Mouse (Mus musculus) liver, adult (tissue): ENCODE measurements around the gene Zfand3.

Source experiments
- GATA4 ChIP-seq: IDR thresholded peaks from 2 replicates; pipeline ENCODE4 v1.6.1; 2014; ENCODE audit warnings: mild to moderate bottlenecking, low read length; ENCODE audit not compliant: insufficient replicate concordance

Gene Zfand3

GRCm38 (mm10) chr17:30026617-30027016 lies 22.1 kb downstream of the Zfand3 start:
- TF ChIP-seq GATA4 = no peak

DNA sequence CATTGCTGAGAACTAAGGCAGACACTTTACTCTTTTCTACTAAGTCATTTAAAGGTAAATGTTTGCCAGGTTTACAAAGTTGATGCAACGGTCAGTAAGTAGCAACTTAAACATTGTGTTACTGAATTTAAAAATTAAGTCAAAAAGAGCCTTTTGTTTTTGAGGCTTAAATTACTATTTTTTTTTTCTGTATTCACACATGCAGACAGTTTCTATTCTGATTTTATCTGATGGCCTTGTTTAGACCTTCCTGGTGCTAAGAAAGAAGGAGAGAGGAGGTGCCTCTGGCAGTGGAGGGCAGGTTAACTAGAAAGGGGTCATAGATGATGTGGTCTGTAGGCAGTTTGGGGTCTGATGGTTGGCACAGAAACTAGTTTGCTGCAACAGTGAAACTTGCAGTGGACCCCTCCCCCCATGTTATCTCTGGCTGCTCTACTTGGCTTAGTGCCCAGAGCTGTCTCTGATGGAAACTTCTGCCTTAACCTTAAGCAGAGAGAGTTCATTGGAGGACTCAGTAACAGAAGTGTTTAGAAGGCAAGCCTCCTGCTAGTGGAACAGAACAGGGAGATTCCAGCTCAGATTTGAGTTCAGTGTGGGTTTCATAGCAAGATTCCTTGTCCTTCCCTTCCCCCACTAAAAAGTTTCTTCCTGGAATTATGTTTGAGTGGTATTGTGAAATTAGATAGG lies 23.0 kb downstream of the Zfand3 start:
- peak; percentile 97 for TF ChIP-seq GATA4

DNA sequence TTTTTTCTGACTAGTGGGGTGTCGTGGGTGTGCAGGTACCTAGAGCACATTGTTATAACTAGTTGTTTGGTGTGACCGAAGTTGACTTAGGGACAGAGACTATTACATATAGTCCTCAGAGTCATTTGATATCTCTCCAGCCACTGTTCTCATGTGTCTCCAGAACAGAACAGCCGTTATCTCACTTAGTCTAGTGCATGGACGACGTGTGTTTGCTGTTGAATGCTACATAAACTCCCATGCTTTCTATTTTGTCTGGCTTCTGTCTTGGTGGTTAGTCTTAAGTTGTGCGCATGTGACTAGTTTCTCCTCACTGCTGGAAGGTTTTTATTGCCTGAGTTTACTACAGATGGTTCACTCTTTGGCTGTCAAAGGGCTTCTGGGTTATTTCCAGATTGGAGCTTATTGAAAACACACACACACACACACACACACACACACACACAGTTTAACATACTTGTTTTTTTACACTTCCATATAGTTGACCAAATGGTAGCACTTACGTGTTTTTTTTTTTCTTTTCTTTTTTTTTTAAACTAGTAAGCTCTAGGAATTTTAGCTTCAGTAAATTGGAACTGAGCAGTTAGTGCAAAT lies 25.2 kb downstream of the Zfand3 start:
- no peak for TF ChIP-seq GATA4

- no peak for TF ChIP-seq GATA4
Observed at GRCm38 (mm10) chr17:30032796-30033195, 28.3 kb downstream of the Zfand3 start.

DNA sequence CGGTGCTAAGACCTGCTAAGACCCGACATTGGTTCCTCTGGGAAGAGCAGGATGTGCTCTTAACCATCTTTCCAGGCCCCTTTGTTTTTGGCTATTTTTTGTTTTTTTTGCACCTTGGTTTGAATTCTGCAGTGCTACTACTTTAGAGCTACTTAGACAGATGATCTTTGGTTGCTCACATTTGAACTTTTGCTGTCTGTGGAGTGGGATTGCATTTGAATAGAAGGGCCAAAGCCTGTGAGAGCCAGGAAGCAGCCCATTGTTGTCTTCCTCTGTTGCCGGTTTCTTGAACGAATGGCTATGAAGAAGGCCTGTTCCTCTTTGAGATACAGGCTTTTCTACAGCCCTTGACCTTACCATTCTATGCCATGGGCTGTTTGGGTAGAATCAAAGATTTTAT lies 29.5 kb downstream of the Zfand3 start:
- TF ChIP-seq GATA4 = no peak

GRCm38 (mm10) chr17:30035216-30036005 lies 30.9 kb downstream of the Zfand3 start:
- no peak for TF ChIP-seq GATA4

DNA sequence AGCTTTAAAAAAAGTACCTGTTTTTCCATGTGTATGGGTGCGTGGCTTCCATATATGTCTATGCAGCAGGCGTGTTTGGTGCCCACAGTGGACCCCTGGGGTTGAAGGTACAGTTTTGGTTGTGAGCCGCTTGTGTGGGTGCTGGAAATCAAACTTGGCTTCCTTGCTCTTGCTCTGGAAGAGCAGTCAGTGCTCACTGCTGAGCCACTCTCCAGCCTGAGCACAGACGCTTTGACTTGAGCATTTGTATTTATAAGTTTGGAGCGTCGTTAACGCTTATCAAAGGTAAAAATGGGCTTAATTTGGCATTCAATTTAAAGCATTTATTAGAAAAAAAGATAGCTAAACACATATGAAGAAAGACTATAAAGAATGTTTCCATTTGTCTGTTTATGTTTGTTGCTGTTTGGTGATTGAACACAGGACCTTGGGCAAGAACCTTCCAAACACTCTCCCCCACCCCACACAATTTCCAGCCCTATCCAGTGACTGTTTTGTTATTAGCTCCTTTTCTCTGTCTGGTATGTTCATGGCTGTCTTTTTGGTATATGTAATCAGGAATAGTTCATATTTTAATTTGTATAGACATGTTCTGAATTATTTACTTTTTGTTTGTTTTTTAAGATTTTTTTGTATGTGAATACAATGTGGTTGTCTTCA lies 38.8 kb downstream of the Zfand3 start:
- no peak for TF ChIP-seq GATA4

GRCm38 (mm10) chr17:30045181-30045580 lies 40.6 kb downstream of the Zfand3 start:
- no peak for TF ChIP-seq GATA4

DNA sequence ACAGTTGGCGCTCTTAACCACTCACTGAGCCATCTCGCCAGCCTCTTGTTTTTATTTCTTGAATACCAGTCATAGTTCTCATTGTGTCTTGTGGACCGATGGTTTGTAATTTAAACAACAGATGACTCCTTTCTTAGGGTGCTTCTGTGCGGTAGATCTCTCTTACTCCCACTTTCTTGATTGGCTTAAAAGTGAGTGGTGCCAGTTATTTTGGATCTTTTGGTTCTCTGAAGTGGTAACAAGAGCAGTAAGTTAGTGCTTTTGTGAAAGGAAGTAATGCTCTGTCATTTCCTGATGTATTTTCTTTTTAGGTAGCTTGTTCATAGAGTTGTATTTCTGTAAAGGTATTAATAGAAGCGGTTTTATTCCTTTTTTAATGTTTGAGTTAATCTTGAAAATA lies 42.1 kb downstream of the Zfand3 start:
- TF ChIP-seq GATA4 = no peak

DNA sequence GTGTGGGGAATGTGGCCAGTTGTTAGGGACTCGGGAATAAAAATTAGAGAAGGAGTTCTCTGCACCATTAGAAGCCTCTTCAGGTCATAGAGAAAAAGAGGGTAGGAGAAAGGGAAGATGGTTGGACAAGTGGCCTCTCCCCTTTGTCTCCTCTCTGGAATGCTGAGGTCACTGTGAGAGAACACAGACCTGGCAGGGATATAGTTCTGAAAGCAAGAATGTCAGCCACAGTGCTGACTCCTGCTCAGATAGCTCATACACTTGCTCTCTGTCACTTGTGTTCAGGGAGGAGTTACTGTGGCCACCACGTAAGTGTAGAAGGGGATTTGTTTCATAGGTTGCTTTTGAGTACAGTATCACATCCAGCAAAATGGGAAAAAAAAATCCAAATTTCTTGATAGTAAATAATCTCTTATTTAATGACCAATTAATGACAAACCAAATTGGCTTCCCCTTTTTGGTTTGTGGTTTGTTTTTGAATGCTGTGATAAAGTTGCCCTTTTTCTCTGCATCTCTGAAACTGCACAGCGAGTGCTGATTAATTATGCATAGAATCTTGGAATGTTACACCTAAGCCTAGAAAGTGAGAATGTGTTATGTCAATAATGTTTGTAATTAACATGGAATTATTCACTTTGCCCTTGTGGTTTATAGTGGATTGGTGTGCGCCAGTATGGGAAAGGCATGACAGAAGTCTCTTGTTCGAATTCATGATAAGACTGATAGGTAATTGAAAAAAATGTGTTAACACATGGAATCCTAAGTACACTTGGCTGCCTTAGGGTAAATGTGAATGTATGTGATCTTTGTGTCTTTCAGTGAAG lies 47.2 kb downstream of the Zfand3 start:
- TF ChIP-seq GATA4 = no peak

GRCm38 (mm10) chr17:30052347-30052742 lies 47.8 kb downstream of the Zfand3 start:
- TF ChIP-seq GATA4 = no peak

GRCm38 (mm10) chr17:30053463-30053862 lies 48.9 kb downstream of the Zfand3 start:
- TF ChIP-seq GATA4 = no peak

DNA sequence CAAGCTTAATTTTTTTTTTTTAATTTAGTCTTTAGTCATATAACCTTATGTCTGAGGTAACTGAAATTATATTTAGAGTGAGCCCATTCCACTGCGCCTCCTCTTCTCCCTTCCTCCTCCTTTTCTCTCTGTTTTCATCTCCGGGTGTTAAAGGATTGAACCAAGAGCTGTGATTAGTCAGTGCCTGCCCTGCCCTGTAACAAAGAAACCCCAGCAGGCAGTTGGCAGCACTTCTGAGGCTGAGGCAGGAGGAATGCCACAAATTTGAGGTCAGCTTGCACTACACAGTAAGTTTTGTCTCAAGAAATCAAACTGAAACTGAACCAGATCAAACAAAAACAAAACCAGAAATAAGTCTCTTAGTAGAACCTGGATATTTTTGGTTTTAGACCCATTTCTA lies 49.3 kb downstream of the Zfand3 start:
- no peak for TF ChIP-seq GATA4

- TF ChIP-seq GATA4 = no peak
Observed at GRCm38 (mm10) chr17:30056226-30056625, 51.7 kb downstream of the Zfand3 start.

GRCm38 (mm10) chr17:30058594-30058993 lies 54.1 kb downstream of the Zfand3 start:
- no peak for TF ChIP-seq GATA4
